Mouse (Mus musculus) liver, embryonic 13.5 days (tissue): ENCODE measurements around the gene Mdga1. TPM values are rescaled to one million over a fixed set of nuclear protein-coding genes. Genes with fewer than 3 reads are reported as not detected.

Experiments used
- ATAC-seq: fragments of 200-750 bp; cut with Nextera tagmentation; 2 replicates; pipeline ENCODE4 v1.8.0; 2017; ENCODE audit warnings: low read depth, mild to moderate bottlenecking, moderate number of reproducible peaks, moderate library complexity
- DNase-seq: peaks from one replicate; pipeline ENCODE4 v3.0.0; 2022
- H3K27ac ChIP-seq: fragments of 300-500 bp; sonication (generic); 2 replicates; pipeline ENCODE4 v1.5.1; 2015; ENCODE audit warnings: moderate library complexity, mild to moderate bottlenecking, inconsistent platforms
- H3K27me3 ChIP-seq: fragments of 300-500 bp; sonication (generic); 2 replicates; pipeline ENCODE4 v1.6.1; 2015; ENCODE audit warnings: mild to moderate bottlenecking, inconsistent platforms
- H3K36me3 ChIP-seq: fragments of 300-500 bp; sonication (generic); 2 replicates; pipeline ENCODE4 v1.6.1; 2015; ENCODE audit warnings: mild to moderate bottlenecking, inconsistent platforms
- H3K4me1 ChIP-seq: fragments of 300-500 bp; sonication (generic); replicated peaks from 2 replicates; pipeline ENCODE4 v1.6.1; 2015; ENCODE audit warnings: inconsistent platforms
- H3K4me2 ChIP-seq: fragments of 300-500 bp; sonication (generic); 2 replicates; pipeline ENCODE4 v1.6.1; 2015; ENCODE audit warnings: inconsistent platforms, mild to moderate bottlenecking, moderate library complexity
- H3K4me3 ChIP-seq: fragments of 300-500 bp; sonication (generic); replicated peaks from 2 replicates; pipeline ENCODE4 v1.5.1; 2015; ENCODE audit warnings: mild to moderate bottlenecking, inconsistent platforms
- H3K9ac ChIP-seq: fragments of 300-500 bp; sonication (generic); 2 replicates; pipeline ENCODE4 v1.6.1; 2015; ENCODE audit warnings: mild to moderate bottlenecking, inconsistent platforms
- H3K9me3 ChIP-seq: fragments of 300-500 bp; sonication (generic); replicated peaks from 2 replicates; pipeline ENCODE4 v1.6.1; 2016; ENCODE audit warnings: inconsistent platforms
- WGBS: fragments of 180-500 bp; shearing (Covaris S2); methylation state at CpG from one replicate; pipeline ENCODE4 v1.1.7; 2015; ENCODE audit not compliant: insufficient replicate concordance; 5-methylcytosine and 5-hydroxymethylcytosine counted together
- polyA plus RNA-seq: library from polyadenylated mRNA; unstranded; fragments of >200 nt; fragmentation: Nextera tagmentation; extraction: Ambion mirVana; gene quantifications from 2 replicates; pipeline ENCODE4 v1.2.1, GENCODE M21; 2015

The Mdga1 gene
- polyA plus RNA-seq, 1 experiment from 2014 or later: 1.1 TPM

- H3K27me3 ChIP-seq: 0 out of 2 replicates have a peak, but pooled peaks cover 2% of the 10 kb centered on the region
- H3K4me1 ChIP-seq: peaks cover 5% of the 10 kb centered on the region; the same call in 1 of the 2 replicates
- H3K27ac ChIP-seq: no peak overlapping the region
- no peak overlapping the region for H3K9ac ChIP-seq
- H3K4me2 ChIP-seq: 0 out of 2 replicates have a peak overlapping the region, but pooled peaks have one; percentile 10
- 50% methylated on average over 8 of the region's 8 CpGs for WGBS
- H3K9me3 ChIP-seq: no peaks in the 10 kb centered on the region
- no peaks in the 10 kb centered on the region for H3K36me3 ChIP-seq
- no peak overlapping the region for H3K4me3 ChIP-seq
- ATAC-seq (no peak), DNase-seq (no peak)
Measured at GRCm38 (mm10) chr17:29981568-29981967, 11.7 kb upstream of the Mdga1 start.

- Histone ChIP-seq H3K9me3 (no peaks in the 10 kb centered on the region), H3K4me2 (no peak overlapping the region), H3K27me3 (0 out of 2 replicates have a peak, but pooled peaks cover 2% of the 10 kb centered on the region), H3K4me3 (no peak overlapping the region), H3K36me3 (no peaks in the 10 kb centered on the region), H3K4me1 (peaks cover 5% of the 10 kb centered on the region; the same call in 1 of the 2 replicates), H3K9ac (no peak overlapping the region), H3K27ac (no peak overlapping the region)
- WGBS: 48% methylated on average over 7 of the region's 7 CpGs
- no peak for ATAC-seq
- no peak for DNase-seq
Measured at GRCm38 (mm10) chr17:29979841-29980240, 10.0 kb upstream of the Mdga1 start.

GRCm38 (mm10) chr17:29979020-29979419 is 9.1 kb upstream of the Mdga1 start:
- 60% methylated on average over 4 of the region's 4 CpGs for WGBS
- DNase-seq: no peak

DNA sequence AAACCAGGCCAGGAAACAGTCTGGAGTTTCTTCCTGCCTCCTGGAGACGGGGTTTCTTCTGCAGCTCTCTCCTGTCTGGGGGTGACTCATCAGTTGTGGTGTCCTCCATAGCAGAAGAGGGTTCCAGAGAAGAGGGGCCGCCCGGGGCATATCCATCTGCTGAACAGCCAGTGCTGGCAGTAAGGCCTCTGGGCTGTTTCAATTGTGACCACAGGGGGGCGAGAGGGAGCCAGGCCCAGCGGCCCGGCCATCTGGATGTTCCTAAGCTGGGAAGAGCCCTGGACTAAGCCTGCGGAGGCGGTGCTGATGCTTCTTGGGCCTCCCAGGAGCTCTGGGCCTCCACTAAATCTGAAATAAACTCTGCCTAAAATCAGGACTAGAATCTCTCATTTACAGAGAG is 5.8 kb upstream of the Mdga1 start:
- ATAC-seq (0 out of 2 replicates have a peak, but pooled peaks have one; percentile 26), DNase-seq (peak; percentile 53)
- no peak overlapping the region for H3K9ac ChIP-seq
- no peak overlapping the region for H3K4me3 ChIP-seq
- 0 out of 2 replicates have a peak, but pooled peaks cover 6% of the 10 kb centered on the region for H3K27me3 ChIP-seq
- H3K4me1 ChIP-seq: peaks cover 5% of the 10 kb centered on the region; the same call in 1 of the 2 replicates
- H3K36me3 ChIP-seq: no peaks in the 10 kb centered on the region
- no peaks in the 10 kb centered on the region for H3K9me3 ChIP-seq
- 6% methylated on average over 8 of the region's 8 CpGs for WGBS
- no peak overlapping the region for H3K27ac ChIP-seq
- H3K4me2 ChIP-seq: no peak overlapping the region

More at GRCm38 (mm10) chr17:29979020-29979419, 9.1 kb upstream of the Mdga1 start:
- H3K27ac ChIP-seq: no peak overlapping the region
- peaks cover 5% of the 10 kb centered on the region; the same call in 1 of the 2 replicates for H3K4me1 ChIP-seq
- H3K4me3 ChIP-seq: no peak overlapping the region
- ATAC-seq: no peak
- no peaks in the 10 kb centered on the region for H3K36me3 ChIP-seq
- no peak overlapping the region for H3K4me2 ChIP-seq
- H3K9me3 ChIP-seq: no peaks in the 10 kb centered on the region
- no peaks in the 10 kb centered on the region for H3K27me3 ChIP-seq
- H3K9ac ChIP-seq: no peak overlapping the region

DNA sequence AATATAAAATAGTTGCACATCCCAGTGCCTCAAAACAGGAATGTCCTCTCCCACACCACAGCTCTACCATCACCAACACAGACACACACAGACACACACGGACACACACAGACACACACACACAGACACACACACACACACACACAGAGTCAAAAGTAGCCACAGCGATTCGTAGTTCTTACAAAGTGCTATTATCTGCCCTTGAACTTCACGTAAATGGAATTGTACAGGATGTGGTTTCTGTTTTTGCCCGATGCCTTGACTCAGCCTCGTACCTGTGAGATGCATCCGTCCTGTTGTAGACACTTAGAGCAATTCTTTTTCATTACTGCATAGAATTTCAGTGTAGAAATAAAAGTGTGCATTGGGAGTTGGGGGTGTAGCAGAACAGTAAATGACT is 3.3 kb upstream of the Mdga1 start:
- WGBS: 49% methylated on average over 7 of the region's 7 CpGs

DNA sequence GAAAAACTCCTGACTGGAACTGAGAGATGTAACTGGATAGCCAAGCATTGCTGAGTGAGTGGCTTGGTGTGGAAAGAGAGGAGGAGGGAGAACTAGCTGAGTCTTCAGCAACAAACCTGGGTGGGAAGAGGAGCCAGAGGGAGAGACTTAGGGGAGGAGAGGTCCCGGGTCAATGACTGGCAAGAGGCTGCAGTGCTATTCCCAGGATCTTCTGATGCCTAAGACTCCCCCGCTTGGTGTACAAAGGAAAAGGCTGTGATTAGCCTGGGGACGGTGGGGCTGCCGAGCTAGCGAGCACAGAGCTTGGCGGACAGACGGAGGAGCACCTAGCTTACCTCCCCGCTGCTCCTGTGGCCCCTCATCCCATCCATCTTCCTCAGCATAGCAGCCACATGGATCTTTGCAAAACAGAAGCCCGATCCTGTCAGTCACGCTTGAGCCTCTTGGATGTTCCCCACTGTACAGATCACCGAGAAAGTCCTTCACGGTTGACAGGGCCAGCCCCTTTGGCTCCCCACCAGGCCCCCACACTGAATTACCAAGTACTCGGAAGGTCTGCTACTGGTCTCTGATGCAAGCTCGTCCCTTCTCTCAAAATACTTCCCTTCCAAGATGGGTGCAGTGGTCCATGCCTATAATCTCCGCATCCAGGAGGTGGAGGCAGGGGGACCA is 2.0 kb upstream of the Mdga1 start:
- no peak overlapping the region for H3K4me3 ChIP-seq
- no peaks in the 10 kb centered on the region for H3K36me3 ChIP-seq
- ATAC-seq (no peak), DNase-seq (no peak)
- no peak overlapping the region for H3K27ac ChIP-seq
- H3K4me2 ChIP-seq: no peak overlapping the region
- H3K9ac ChIP-seq: no peak overlapping the region
- no peaks in the 10 kb centered on the region for H3K4me1 ChIP-seq
- 0 out of 2 replicates have a peak, but pooled peaks cover 6% of the 10 kb centered on the region for H3K27me3 ChIP-seq
- H3K9me3 ChIP-seq: no peaks in the 10 kb centered on the region
- 59% methylated on average over 15 of the region's 15 CpGs for WGBS

More for the DNA sequence above, 3.3 kb upstream of the Mdga1 start:
- no peak overlapping the region for H3K27ac ChIP-seq
- H3K27me3 ChIP-seq: 0 out of 2 replicates have a peak, but pooled peaks cover 6% of the 10 kb centered on the region
- DNase-seq: no peak
- H3K9me3 ChIP-seq: no peaks in the 10 kb centered on the region
- ATAC-seq: no peak
- H3K9ac ChIP-seq: no peak overlapping the region
- no peak overlapping the region for H3K4me2 ChIP-seq
- no peaks in the 10 kb centered on the region for H3K36me3 ChIP-seq
- H3K4me1 ChIP-seq: no peaks in the 10 kb centered on the region
- H3K4me3 ChIP-seq: no peak overlapping the region

- Histone ChIP-seq H3K4me1 (peaks cover 5% of the 10 kb centered on the region), H3K9ac (no peak overlapping the region), H3K4me3 (no peak overlapping the region), H3K27ac (no peak overlapping the region), H3K27me3 (peaks cover 38% of the 10 kb centered on the region), H3K9me3 (no peaks in the 10 kb centered on the region), H3K36me3 (no peaks in the 10 kb centered on the region), H3K4me2 (no peak overlapping the region)
- DNase-seq (no peak), ATAC-seq (no peak)
- 32% methylated on average over 5 of the region's 5 CpGs for WGBS
Measured at GRCm38 (mm10) chr17:29965506-29965905, 4.4 kb downstream of the Mdga1 start.

DNA sequence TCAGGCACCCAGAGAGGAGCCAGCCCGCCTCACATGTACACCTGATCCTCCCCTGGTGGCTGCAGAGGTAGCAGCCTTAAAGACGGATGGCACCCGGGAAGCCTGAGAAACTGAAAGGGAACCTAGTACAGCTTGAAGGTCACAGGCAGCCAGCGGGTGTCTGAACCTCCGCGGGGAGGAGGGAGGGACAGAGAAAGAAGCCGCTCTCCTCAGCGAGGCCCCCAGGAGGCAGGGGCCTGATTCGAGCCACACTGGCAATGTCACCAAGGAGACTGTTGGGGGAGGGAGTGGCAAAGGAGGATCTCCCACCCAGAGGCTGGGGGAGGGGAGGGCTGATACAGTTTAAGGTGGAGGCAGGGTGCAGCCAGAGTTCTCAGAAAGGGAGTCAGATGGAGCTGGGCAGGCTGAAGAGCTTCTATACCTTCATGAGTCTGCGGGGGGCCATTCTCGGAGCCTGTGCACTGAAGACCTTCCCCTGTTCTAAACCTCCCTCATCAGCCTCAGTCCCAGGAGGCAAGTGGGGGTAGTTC is 6.1 kb downstream of the Mdga1 start:
- peak overlapping the region; percentile 24; the same call in 1 of the 2 replicates for H3K4me3 ChIP-seq
- H3K36me3 ChIP-seq: no peaks in the 10 kb centered on the region
- H3K9me3 ChIP-seq: peaks cover 4% of the 10 kb centered on the region; the same call in 1 of the 2 replicates
- peak overlapping the region; percentile 1; the same call in 1 of the 2 replicates for H3K9ac ChIP-seq
- WGBS: 6% methylated on average over 11 of the region's 11 CpGs
- no peak for ATAC-seq
- no peak overlapping the region for H3K27ac ChIP-seq
- peaks cover 38% of the 10 kb centered on the region for H3K27me3 ChIP-seq
- H3K4me1 ChIP-seq: peaks cover 5% of the 10 kb centered on the region
- DNase-seq: no peak
- H3K4me2 ChIP-seq: peak overlapping the region; percentile 49

GRCm38 (mm10) chr17:29955880-29956279 is 14.0 kb downstream of the Mdga1 start:
- H3K36me3 ChIP-seq: no peaks in the 10 kb centered on the region
- H3K9me3 ChIP-seq: peaks cover 4% of the 10 kb centered on the region; the same call in 1 of the 2 replicates
- no peaks in the 10 kb centered on the region for H3K27me3 ChIP-seq
- H3K27ac ChIP-seq: no peak overlapping the region
- ATAC-seq (no peak), DNase-seq (no peak)
- 55% methylated on average over 8 of the region's 8 CpGs for WGBS
- H3K4me3 ChIP-seq: no peak overlapping the region
- H3K9ac ChIP-seq: no peak overlapping the region
- no peaks in the 10 kb centered on the region for H3K4me1 ChIP-seq
- no peak overlapping the region for H3K4me2 ChIP-seq

DNA sequence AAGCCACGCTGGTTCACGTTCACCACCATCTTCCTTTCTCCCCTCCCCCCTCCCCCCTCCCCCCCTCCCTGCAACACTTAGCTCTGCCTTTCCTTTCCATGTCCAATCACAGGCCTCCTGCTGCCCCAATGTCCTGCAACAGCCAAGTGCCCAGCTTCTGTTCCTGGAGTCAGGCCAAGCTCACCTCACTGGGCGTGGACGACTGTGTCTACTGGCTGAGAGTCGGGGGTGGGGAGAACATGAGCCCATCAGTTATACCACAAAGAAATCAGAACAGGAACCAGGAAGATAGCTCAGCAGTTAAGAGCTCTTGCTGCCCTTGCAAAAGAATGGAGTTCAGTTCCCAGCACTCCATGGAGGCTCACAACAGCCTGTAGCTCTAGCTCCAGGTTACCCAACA is 15.6 kb downstream of the Mdga1 start:
- H3K9me3 ChIP-seq: no peaks in the 10 kb centered on the region
- H3K4me3 ChIP-seq: no peak overlapping the region
- 53% methylated on average over 5 of the region's 5 CpGs for WGBS
- DNase-seq (no peak), ATAC-seq (no peak)
- no peak overlapping the region for H3K27ac ChIP-seq
- no peak overlapping the region for H3K9ac ChIP-seq
- H3K4me2 ChIP-seq: no peak overlapping the region
- no peaks in the 10 kb centered on the region for H3K4me1 ChIP-seq
- H3K36me3 ChIP-seq: no peaks in the 10 kb centered on the region
- no peaks in the 10 kb centered on the region for H3K27me3 ChIP-seq

DNA sequence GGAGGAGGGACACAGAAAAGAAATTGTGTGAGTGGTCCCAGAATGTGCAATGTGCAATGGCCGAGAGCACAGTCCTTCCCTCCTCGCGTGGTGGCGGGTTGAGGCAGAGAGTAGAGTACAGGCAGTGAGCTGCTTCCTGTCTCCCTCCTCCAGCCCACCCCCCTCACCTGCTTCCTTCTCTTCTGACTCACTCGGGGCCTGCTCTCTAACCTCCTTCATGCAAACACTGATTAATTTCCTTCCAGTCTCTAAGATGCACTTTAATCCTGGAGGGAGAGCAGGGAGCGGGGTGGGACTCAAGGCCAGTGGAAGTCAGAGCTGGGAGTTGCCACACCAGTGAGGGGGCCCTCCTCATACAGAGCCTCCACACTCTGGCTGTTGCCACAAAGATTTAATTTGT is 18.8 kb downstream of the Mdga1 start:
- H3K4me2 ChIP-seq: no peak overlapping the region
- 0 out of 2 replicates have a peak, but pooled peaks cover 3% of the 10 kb centered on the region for H3K27me3 ChIP-seq
- no peaks in the 10 kb centered on the region for H3K9me3 ChIP-seq
- ATAC-seq (no peak), DNase-seq (no peak)
- H3K36me3 ChIP-seq: no peaks in the 10 kb centered on the region
- H3K27ac ChIP-seq: no peak overlapping the region
- H3K4me1 ChIP-seq: no peaks in the 10 kb centered on the region
- no peak overlapping the region for H3K9ac ChIP-seq
- 25% methylated on average over 6 of the region's 6 CpGs for WGBS
- no peak overlapping the region for H3K4me3 ChIP-seq
